Mouse (Mus musculus) stomach, postnatal 0 days (tissue): Measurements from ENCODE around the gene Gm10310. TPM values are rescaled to one million over a fixed set of nuclear protein-coding genes. Genes with fewer than 3 reads are reported as not detected.
"Not testable (repeated sequence)": the region's sequence is repeated elsewhere in the genome, so short reads cannot be mapped to it uniquely, and the experiment has no call there.

ENCODE experiments used
- ATAC-seq: fragments of 200-750 bp; cut with Nextera tagmentation; 2 replicates; pipeline ENCODE4 v1.8.0; 2017; ENCODE audit not compliant: low FRiP score, low TSS enrichment
- DNase-seq: peaks from one replicate; pipeline ENCODE4 v3.0.0-alpha.2; 2016; ENCODE audit warnings: low spot score
- H3K27ac ChIP-seq: fragments of 300-500 bp; sonication (generic); replicated peaks from 2 replicates; pipeline ENCODE4 v1.5.1; 2014; ENCODE audit warnings: mild to moderate bottlenecking, control low read depth
- H3K27me3 ChIP-seq: fragments of 300-500 bp; sonication (generic); 2 replicates; pipeline ENCODE4 v1.6.1; 2014; ENCODE audit warnings: low read length; ENCODE audit not compliant: control insufficient read depth, insufficient read depth
- H3K36me3 ChIP-seq: fragments of 300-500 bp; sonication (generic); 2 replicates; pipeline ENCODE4 v1.6.1; 2014; ENCODE audit warnings: low read length, mixed read lengths; ENCODE audit not compliant: control insufficient read depth, insufficient read depth
- H3K4me1 ChIP-seq: fragments of 300-500 bp; sonication (generic); replicated peaks from 2 replicates; pipeline ENCODE4 v1.6.1; 2014; ENCODE audit warnings: antibody characterized with exemption; ENCODE audit not compliant: control insufficient read depth, insufficient read depth
- H3K4me2 ChIP-seq: fragments of 300-500 bp; sonication (generic); replicated peaks from 2 replicates; pipeline ENCODE4 v1.6.1; 2014; ENCODE audit warnings: low read depth, mild to moderate bottlenecking, control low read depth, moderate library complexity
- H3K4me3 ChIP-seq: fragments of 300-500 bp; sonication (generic); 2 replicates; pipeline ENCODE4 v1.5.1; 2014; ENCODE audit warnings: low read depth, low read length, control low read depth
- H3K9ac ChIP-seq: fragments of 300-500 bp; sonication (generic); 2 replicates; pipeline ENCODE4 v1.6.1; 2014; ENCODE audit warnings: mild to moderate bottlenecking, low read length, control low read depth, mixed read lengths
- H3K9me3 ChIP-seq: fragments of 300-500 bp; sonication (generic); 2 replicates; pipeline ENCODE4 v1.6.1; 2016; ENCODE audit warnings: low read length; ENCODE audit not compliant: control insufficient read depth
- CTCF ChIP-seq: IDR thresholded peaks from 2 replicates; pipeline ENCODE4 v1.5.1; 2016; ENCODE audit warnings: antibody characterized with exemption, low read depth, mild to moderate bottlenecking, moderate library complexity
- EP300 ChIP-seq: optimal IDR thresholded peaks from 2 replicates; pipeline ENCODE3; 2016; ENCODE audit warnings: antibody characterized with exemption
- WGBS: fragments of 180-500 bp; shearing (Covaris S2); extraction: QIAGEN DNeasy Blood & Tissue Kit; methylation state at CpG from one replicate; pipeline ENCODE4 v1.1.7; 2014; 5-methylcytosine and 5-hydroxymethylcytosine counted together
- polyA plus RNA-seq: library from polyadenylated mRNA; unstranded; fragments of >200 nt; fragmentation: Nextera tagmentation; extraction: Ambion mirVana; gene quantifications from 2 replicates; pipeline ENCODE4 v1.2.1, GENCODE M21; 2015

The Gm10310 gene
- polyA plus RNA-seq, 1 experiment from 2014 or later, result not detected

- H3K4me2 ChIP-seq, H3K4me1 ChIP-seq, H3K9me3 ChIP-seq, H3K9ac ChIP-seq, H3K27me3 ChIP-seq, H3K4me3 ChIP-seq, DNase-seq, ATAC-seq, H3K27ac ChIP-seq, H3K36me3 ChIP-seq: not testable (repeated sequence)
- 92% methylated on average over 2 of the region's 3 CpGs for WGBS
Measured at GRCm38 (mm10) chr10:129966232-129966631, 18.6 kb downstream of the Gm10310 start.

- Histone ChIP-seq H3K9ac (no peak within 1 kb of the TSS), H3K4me2 (no peak within 1 kb of the TSS), H3K27ac (no peak within 1 kb of the TSS), H3K27me3 (no peaks in the 10 kb centered on the region), H3K4me3 (no peak within 1 kb of the TSS), H3K9me3 (no peaks in the 10 kb centered on the region), H3K36me3 (no peaks in the 10 kb centered on the region), H3K4me1 (no peaks in the 10 kb centered on the region)
- TF ChIP-seq EP300 (no peak), CTCF (no peak)
- no peak for ATAC-seq
- no peak for DNase-seq
- WGBS, result 88% methylated on average over 2 of the region's 2 CpGs
Measured at GRCm38 (mm10) chr10:129949000-129949399, 35.9 kb downstream of the Gm10310 start, which contains the start of gene Olfr818. Gene Olfr818, minus strand, starts transcription at chr10:129949100.

Other genes starting within 250 kb of the Gm10310 start
- gene Olfr806, start 243.1 kb downstream of the Gm10310 start, polyA plus RNA-seq, result not detected in 2 replicates
- not detected in 2 replicates for gene Olfr807, start 227.3 kb downstream of the Gm10310 start, polyA plus RNA-seq
- gene Olfr808, start 219.6 kb downstream of the Gm10310 start, polyA plus RNA-seq, result 0.07 TPM in 1 of 2 replicates, not detected in the other
- not detected in 2 replicates for gene Olfr809, start 210.4 kb downstream of the Gm10310 start, polyA plus RNA-seq
- not detected in 2 replicates for gene Olfr810, start 190.1 kb downstream of the Gm10310 start, polyA plus RNA-seq
- not detected in 2 replicates for gene Olfr811, start 180.7 kb downstream of the Gm10310 start, polyA plus RNA-seq
- not detected in 2 replicates for gene Olfr812, start 139.0 kb downstream of the Gm10310 start, polyA plus RNA-seq
- gene Olfr813, start 129.7 kb downstream of the Gm10310 start, polyA plus RNA-seq, result not detected in 2 replicates
- gene Olfr814, start 105.2 kb downstream of the Gm10310 start, polyA plus RNA-seq, result not detected in 2 replicates
- 0.11 TPM in 1 of 2 replicates, not detected in the other for gene Olfr815, start 79.2 kb downstream of the Gm10310 start, polyA plus RNA-seq
- gene Olfr816, start 69.5 kb downstream of the Gm10310 start, polyA plus RNA-seq, result not detected in 2 replicates
- gene Olfr818, start 36.0 kb downstream of the Gm10310 start, polyA plus RNA-seq, result not detected in 2 replicates
- gene Olfr819, start 17.8 kb downstream of the Gm10310 start, polyA plus RNA-seq, result not detected in 2 replicates
- gene Olfr247, start 8.9 kb downstream of the Gm10310 start, polyA plus RNA-seq, result not detected in 2 replicates
- not detected in 2 replicates for gene Olfr820, start 27.6 kb upstream of the Gm10310 start, polyA plus RNA-seq
- gene Olfr821, start 45.3 kb upstream of the Gm10310 start, polyA plus RNA-seq, result not detected in 2 replicates
- gene Olfr822, start 86.1 kb upstream of the Gm10310 start, polyA plus RNA-seq, result 0.04 TPM in 1 of 2 replicates, not detected in the other
- gene Olfr823, start 130.3 kb upstream of the Gm10310 start, polyA plus RNA-seq, result not detected in 2 replicates
- gene Olfr824, start 144.9 kb upstream of the Gm10310 start, polyA plus RNA-seq, result not detected in 2 replicates
- gene Olfr825, start 181.7 kb upstream of the Gm10310 start, polyA plus RNA-seq, result not detected in 2 replicates
- not detected in 2 replicates for gene Olfr826, start 199.1 kb upstream of the Gm10310 start, polyA plus RNA-seq
- not detected in 2 replicates for gene Olfr827, start 229.3 kb upstream of the Gm10310 start, polyA plus RNA-seq